Mouse (Mus musculus): ENCODE measurements around the gene Polr2i.
"Not testable (repeated sequence)": the region's sequence is repeated elsewhere in the genome, so short reads cannot be mapped to it uniquely, and the experiment has no call there.

The Polr2i gene

DNA sequence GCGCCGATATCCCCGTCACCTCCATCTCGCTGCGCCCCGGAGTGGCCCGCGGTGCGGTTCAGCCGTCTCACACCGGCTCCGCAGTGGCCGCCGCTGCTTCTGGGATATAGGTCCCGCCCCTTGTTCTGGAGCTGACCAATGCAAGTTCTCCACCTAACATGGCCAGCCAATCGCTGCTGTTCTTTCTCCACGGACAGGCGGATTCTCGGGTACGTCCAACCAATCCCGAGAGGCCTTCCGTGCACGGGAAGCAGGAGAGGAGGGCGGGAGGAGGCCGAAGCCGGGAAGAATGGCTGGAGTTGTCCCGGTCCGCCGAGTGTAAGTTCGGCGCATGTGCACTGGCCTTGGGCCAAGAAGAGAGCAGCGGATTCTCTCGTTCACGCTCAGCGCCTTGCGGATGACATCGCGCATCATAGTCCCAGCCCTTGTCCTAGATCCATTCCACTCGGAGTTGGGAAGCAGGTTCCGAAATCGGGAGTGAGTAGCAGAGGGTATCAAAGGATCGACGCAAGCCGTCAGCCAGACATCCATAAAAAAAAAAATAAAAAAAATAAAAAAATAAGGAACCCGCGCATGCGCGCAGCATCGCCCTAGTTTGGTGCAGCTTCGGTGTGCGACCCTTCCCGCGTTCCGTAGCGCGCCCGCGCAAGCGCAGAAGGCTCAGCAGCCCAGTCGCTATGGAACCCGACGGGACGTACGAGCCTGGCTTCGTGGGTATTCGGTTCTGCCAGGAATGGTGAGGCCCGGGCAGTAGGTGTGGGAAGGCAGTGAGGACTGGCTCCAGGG is at the start of gene Polr2i, which contains the start of gene Tbcb:
TSS of gene Polr2i (plus strand) at position 280 of the 786 bp plus-strand sequence.
TSS of gene Tbcb (minus strand) at position 604 of the 786 bp plus-strand sequence.
- peak; percentile 99 for DNase-seq

DNA sequence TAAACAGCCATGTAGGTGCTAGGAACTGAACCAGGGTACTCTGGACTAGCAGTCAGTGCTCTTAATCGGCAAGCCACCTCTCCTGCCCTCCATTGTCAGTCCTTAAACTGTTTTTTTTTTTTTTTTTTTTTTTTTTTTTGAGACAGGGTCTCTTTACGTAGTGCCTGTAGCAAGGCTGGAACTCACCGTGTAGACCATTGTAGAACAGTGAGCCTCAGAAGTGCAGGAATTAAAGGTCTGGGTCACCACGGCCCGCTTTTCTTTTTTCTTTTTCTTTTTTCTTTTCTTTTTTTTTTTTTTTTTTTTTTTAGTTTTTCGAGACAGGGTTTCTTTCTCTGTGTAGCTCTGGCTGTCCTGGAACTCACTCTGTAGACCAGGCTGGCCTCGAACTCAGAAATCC is 48.6 kb upstream of the Polr2i start:
- DNase-seq = not testable (repeated sequence)

DNA sequence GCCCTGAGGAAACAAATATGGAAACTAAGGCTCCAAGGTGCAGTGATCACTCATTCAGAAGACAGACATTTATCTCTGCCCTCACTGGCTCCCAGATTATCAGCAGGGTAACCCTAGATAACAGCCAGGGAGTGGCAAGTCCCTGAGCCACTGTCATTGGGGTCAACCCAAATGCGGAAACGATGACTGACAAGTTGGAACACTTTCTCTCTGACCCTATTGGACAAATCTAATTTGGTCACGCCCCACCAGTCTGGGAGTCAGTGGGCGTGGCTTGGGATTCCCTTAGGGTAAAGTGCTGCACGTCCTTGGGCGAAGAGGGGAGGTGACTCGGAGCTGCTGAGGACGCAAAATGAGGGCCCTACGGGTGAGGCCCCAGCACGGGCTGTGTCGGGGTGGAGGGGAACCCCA is 47.9 kb upstream of the Polr2i start, which contains the start of gene Cox7a1:
TSS of gene Cox7a1 (plus strand) at position 266 of the 411 bp plus-strand sequence.
- peak; percentile 62 to 65 for DNase-seq

DNA sequence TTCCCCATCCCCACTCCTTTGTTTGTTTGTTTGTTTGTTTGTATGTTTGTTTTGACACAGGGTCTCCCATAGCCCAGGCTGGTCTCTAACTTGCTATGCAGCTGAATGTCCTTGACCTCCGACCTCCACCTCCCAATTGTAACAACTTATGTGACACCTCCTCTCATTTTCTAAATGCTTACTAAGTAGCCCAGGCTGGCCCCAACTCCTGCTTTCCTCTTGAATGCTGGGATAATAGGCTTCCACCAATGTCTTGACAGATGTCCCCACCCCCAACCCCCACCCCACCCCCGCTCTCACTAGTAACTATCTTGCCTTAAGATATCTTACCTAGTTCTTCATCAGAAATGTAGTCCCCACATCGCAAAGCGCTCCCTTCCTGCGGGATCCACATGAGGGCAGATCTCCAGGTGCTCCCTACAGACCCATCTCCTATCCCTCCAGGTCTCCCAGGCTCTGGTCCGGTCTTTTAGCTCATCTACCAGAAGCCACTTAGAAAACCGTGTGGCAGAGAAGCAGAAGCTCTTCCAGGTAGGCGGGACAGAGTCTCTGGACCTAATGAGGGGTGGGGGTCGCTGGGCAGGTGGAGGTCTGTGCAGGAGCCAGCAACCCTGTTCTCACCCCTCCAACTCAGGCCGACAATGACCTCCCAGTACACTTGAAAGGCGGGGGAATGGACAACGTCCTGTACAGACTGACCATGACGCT is 47.0 kb upstream of the Polr2i start:
- DNase-seq = no peak

DNA sequence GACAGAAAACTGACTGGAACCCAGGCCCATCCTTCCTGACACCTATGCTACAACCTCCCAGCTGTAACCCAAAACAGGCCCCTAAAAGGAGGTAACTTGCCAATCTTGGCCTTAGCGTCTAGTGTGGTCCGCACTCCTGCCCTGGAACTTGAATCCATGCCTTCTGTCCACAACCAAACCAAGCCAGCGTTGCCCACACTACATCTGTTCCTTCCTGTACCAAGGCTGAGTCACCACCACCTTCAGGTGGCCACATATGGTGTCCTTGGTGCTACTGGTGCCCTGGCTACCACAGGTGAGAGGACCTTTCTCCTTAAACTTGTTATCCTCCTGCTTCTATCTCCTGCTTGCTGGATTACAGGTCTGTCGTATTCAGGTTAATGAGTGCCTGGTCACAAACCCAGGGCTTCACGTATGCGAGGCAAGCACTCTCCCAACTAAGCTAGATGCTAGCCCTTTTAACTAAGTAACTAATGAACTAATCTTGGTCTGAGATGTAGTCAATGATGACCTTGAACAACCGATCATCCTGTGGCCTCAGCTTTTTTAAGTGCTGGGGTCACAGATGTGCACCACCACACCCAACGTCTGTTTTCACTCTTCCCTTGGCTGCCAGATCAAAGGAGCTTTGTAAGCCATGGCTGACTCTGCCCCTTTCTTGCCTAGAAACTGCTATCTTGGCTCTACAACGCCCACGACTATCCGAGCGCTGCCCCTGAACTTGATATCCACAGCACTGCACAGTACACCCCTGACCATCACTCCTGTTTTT is 43.2 kb upstream of the Polr2i start:
- no peak for DNase-seq

DNA sequence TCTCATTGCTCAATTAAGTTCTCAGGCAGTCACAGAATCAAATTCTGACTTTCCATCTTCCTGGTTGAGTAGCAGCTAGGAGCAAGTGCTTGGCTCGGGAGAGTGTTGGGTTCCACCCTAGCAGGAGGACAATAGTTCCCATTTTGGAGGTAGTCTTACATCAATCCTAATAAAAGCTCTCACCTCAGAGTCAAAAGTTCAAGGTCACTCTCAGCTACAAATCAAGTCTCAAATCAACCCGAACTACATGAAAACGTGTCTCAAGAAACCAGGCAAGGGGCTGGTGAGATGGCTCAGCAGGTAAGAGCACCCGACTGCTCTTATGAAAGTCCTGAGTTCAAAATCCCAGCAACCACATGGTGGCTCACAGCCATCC is 42.6 kb upstream of the Polr2i start:
- no peak for DNase-seq

DNA sequence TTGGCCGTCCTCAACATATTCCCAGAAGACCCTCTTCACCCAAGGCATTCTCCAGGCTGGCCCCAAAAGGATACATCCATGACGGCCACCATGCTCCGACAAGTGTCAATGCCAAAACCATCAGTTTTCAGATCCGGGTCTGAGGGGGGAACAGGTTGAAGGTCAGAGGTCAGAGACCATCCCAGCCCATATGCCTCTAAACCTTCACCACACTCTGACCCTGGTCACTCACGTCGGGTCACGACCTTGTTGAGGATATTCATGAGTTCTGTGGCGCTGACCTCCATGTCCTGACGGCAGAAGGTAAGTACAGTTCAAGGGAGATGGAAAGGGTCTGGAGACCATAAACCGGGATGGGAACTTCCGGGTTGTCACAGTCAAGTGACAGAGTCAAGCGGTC is 39.7 kb upstream of the Polr2i start:
- no peak for DNase-seq

DNA sequence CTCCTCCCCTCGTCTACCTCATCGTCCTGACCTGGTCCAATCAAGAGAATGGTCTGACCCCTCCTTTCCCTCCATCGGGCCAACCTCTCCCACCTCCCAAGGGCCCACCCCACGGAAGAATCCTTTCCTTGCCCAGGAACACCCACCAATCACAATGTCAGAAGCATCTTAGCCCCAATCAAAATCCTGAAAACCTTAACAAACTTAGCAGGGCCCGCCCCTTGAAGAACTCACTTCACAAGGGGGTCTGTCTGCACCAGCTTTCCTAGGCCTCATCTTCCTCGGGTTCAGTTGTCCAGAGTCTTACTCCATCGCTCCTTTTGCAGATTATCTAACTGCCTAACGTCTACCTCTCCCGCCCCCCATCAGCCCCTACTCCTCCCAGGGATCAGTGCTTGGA is 38.7 kb upstream of the Polr2i start:
- no peak for DNase-seq

DNA sequence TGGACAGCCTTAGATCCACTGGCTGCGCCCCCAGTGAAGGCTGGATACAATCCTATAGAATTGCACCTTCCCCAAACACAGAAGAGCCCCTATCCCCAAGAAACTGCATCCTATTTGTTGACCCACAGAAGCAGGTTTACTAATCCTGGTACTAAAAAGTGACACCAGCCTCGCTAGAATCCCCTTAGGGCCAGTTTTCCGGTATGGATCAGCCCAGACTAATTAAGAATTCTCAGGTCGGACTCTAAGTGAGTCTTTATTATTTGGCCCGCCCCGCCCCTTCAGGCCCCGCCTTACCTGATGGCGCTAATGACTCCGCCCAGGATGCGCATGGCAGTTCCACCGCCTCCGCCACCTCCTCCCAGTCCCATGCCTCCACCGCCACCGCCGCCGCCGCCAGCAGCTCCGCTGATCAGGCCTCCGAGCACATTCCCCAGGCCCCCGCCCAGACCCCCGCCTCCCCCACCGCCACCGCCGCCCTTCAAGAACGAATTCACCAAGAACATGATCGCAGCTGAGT is 38.1 kb upstream of the Polr2i start:
- peak; percentile 83 to 86 for DNase-seq

DNA sequence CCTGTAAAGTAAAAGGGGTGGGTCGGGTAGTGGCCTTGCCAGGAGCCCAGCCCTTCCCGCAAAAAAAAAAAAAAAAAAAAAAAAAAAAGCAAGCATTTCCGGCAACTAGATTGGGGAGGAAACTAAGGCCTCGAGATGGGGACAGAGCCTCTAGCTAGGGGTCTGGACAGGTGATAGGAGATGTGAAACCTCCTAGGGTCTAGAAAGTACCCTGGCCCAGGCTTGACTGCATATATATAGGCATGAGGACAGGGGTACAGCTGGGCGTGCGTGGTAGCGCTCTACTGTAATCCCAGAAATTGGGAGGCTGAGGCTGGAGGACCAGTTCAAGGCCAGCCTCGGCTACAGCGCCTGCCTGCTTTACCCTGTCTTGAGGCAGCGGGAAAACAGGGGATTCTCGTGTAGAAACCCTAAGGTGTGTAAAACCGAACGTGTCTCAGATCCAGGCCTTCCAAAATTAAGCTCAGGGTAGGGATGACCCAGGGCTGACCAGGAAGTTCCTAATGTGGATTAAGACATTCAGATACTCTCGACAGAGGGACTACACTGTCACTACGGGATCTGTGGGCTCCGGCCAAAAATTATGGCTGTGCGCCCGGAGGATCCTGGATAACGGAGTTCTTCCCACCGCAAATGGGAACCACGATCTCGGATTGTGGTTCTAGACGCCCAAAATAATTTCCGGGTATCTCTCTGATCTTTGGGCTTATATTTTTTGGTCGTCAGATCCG is 37.5 kb upstream of the Polr2i start:
- peak; percentile 69 to 73 for DNase-seq

DNA sequence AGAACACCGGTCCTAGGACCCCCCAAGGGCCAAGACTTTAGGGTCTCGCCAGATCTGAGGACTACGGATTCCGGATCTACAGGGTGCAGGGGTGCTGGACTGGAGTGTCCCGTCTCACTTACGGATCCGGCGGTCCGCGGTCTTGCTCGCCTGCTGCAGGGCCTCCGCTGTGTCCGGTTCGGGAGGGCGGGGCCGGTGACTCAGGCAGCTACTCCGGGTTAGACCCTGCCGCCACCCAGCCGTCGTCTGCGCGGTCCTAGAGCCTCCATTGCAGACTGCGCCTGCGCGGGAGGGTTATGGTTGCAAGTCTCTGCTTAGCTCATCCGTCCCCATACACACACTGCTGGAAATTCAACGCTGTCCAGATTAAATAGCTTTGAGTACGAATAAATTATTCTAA is 36.9 kb upstream of the Polr2i start:
- peak; percentile 96 to 99 for DNase-seq

DNA sequence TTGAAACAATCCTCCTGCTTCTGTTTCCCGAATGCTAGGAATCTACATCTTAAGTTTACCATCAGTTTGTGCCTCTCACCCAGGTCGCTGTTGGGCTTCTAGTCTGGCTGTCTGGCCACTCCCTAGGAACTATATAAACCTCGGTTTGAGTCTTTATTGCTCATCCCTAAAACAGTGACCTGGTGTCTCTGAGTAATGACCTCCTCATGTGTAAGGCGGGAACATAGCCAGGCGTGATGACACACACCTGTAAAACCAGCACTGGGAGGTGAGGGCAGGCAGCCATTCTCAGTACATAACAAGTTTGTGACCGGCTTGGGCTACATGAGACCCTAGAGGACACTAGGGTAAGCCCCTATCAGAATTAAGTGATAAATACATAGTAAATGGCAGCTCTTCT is 36.3 kb upstream of the Polr2i start:
- no peak for DNase-seq

DNA sequence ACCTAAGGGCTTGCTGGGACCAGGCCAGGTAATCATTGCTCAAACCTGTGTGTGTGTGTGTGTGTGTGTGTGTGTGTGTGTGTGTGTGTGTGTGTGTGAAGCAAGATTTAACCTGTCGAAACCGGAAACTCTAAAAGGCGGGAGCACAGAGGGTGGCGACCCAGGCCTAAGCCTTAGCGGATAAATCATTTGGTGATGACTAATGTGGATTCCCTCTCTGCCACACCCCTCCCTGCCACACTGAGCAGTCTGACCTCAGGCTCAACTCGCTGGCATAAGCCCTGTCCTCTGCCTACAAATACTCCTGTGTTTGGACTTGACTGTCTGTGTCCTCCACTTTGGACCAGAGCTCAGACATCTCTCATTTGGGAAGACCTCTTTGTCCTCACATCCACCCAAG is 35.6 kb upstream of the Polr2i start:
- no peak for DNase-seq

DNA sequence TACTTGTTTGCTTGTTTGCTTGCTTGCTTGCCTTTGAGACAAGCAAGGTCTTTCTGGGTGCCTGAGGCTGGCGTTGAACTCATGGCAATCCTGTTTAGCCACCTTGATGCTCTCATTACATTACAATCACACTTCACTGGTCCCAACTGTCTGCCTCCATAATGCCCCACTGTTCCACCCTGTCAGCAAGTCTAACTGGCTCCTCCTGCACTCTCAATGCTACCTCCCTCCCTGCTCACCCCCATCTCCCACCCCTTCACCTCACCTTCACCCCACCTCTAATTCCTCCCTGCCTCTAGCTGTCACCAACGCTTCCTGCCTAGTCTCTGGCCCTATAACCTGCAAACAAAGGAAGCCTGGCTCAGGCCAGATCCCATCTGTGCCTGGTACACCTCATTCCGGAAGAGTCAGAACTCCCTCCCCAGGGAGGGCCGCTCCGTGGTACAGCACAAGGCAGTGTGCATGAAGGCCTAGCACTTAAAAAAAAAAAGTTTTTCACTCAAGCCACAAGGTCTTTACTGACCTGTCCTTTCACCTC is 34.1 kb upstream of the Polr2i start:
- no peak for DNase-seq

DNA sequence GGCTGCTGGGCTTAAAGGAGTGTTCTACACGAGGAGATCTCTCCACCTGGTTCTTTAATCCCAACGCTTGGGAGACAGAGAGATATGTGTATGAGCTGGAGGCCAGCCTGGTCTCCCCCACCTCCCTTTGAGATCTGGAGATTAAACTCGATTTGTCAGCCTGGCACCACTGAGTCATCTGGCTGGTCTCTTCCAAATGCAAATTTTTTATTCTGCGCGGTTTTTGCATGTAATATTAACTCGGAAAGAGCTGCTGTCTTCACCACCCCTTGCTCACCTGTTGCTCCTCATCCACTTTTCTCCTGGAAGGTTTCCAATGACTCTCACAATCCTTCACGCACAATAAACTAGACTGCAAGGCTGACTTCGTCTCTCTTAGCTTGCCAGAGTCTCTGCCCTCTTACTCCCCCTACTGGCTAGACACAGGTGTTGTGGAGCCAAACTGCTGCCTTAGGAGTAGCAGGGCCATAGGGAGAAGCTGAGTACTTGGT is 33.2 kb upstream of the Polr2i start, which contains the start of gene Capns1:
TSS of gene Capns1 (minus strand) at position 331 of the 491 bp plus-strand sequence.
- peak; percentile 58 for DNase-seq

DNA sequence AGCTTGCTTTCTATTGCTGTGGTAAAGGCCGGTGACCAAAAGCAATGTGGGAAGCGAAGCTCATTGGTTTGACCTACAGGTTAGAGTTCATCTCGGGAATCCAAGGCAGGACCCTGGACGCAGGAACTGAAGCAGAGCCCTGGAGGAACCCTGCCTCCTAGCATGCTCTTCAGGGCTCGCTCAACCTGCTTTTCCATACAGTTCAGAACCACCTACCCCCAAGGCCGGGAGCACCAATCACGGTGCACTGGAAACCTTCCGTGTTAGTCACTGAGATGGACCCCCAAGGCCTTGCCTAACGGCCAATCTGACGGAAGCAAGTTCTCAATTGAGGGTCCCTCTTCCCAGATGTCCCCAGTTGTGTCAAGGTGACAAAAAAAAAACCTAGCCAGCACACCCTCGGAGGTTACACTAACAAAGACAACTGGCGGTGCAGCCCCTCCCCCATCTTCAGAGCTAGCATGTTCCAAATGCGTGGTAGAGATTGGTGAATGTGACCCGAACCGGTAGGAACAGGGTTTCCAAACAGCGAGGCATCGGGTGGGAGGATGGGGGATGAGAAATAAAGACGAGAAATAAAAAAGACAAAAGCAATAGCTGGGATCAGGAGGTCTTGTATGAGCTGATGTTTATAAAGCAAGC is 32.1 kb upstream of the Polr2i start:
- DNase-seq = no peak

DNA sequence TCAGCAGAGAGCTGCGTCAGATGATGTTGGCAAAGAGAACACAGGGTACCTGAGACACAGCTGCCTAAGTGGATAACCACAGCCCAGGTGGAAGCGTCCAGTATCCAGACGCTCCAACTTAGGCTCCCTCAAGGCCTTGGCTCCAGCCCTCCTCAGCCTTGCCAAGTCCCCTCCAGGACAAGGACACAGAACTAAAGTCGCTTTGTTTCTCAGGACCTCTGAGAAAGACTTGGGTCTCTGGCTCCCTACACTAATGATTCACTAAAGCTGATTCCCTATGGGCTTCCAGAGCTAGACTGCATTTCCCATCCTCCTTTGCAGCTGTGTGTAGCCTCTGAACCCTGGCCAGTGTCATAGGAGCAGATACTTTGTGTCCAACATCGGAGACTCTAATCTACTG is 31.5 kb upstream of the Polr2i start:
- DNase-seq = no peak

DNA sequence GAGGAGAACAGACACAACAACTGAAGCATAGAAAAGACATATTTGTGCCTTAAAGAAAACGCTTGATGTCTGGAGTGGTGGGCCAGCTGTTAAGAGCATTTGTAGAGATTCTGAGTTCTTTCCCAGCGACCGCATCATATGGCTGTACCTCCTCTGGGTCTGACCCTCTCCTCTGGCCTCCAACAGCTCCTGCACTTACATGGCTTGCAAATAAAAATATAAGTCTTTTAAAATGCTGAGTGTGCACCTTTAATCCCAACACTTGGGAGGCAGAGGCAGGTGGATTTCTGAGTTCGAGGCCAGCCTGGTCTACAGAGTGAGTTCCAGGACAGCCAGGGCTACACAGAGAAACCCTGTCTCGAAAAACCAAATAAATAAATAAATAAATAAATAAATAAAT is 31.1 kb upstream of the Polr2i start:
- not testable (repeated sequence) for DNase-seq

DNA sequence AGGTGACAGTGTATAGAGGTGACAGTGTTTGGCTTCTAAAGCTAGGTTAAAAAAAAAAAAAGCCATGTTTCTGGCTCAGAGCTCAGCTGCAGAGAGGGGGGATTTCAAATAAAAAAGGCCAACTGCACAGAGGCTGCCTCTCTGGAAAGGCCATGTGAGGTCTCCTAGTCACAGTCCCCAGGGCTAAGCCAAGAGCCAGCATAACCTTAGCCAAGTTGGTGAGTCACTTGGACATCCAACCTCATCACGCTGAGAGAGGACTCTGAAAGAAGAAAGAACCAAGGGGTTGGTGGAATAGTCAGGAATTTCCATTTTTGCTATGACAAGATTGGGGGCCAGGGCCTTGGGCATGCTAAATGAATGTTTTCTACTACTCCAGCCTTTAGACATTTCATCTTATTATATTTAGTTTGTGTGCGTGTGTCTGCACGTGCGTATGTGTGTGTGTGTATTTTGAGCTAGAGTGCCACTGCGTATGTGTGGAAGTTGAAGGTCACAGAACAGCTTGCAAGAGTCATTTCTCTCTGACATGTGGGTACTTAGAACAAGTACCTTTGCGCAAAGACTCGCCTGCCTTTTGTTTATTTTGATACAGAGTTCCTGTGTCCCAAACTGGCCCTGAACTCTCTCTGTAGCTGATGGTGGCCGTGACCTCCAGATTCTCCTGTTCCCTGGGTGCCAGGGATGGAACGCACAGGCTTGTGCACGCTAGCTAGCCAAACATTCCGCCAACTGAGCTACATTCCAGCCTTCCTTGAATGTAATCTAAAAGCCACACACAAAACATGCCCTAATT is 28.7 kb upstream of the Polr2i start:
- DNase-seq = peak; percentile 55 to 68

DNA sequence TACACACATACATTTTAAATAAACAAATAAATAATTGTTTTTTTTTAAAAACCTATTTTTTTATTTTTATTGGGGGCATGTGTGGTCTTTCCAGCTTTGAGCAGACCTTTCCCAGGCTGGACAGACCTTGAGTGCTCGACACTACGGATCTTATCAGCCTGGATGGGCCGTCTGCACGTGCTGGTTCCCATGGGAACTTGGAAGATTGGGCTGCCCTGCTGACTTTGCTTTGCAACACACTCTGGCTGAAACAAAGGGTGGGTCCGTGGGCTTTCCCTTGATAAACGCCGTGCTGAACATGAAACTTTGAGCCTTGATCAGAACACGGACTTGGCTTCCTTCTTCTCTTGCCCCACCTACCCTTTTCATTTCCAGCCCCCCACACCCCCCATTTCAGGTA is 27.4 kb upstream of the Polr2i start:
- DNase-seq = no peak
